Mouse (Mus musculus) MEL (cell line): ENCODE results near the gene Sri.

Source experiments
- BHLHE40 ChIP-seq: IDR thresholded peaks from 2 replicates; pipeline ENCODE4 v1.6.1; 2012; ENCODE audit warnings: low read depth, mild to moderate bottlenecking, inconsistent platforms, low read length, improper control_type of control experiment, borderline replicate concordance
- CTCF ChIP-seq, 3 experiments: IDR thresholded peaks in 2 of 3; conservative IDR thresholded peaks in 1 of 3; 2 replicates each; pipeline ENCODE4 v1.5.1; 2011 to 2012; ENCODE audit warnings: low read length in 3 of 3, low read depth in 2 of 3, mild to moderate bottlenecking in 2 of 3, improper control_type of control experiment in 1 of 3, inconsistent platforms in 1 of 3, mixed read lengths in 1 of 3, moderate library complexity in 1 of 3; ENCODE audit not compliant: control insufficient read depth in 1 of 3, insufficient read depth in 1 of 3, poor library complexity in 1 of 3, severe bottlenecking in 1 of 3
- MAFK ChIP-seq: IDR thresholded peaks from 2 replicates; pipeline ENCODE4 v1.6.1; 2011; ENCODE audit warnings: low read depth, mild to moderate bottlenecking, low read length, improper control_type of control experiment, borderline replicate concordance
- MAZ ChIP-seq: IDR thresholded peaks from 2 replicates; pipeline ENCODE4 v1.6.1; 2012; ENCODE audit warnings: low read depth, mild to moderate bottlenecking, inconsistent platforms, low read length, improper control_type of control experiment
- POLR2A ChIP-seq, 2 experiments: IDR thresholded peaks; 2 replicates each; pipeline ENCODE4 v1.6.1; 2011 to 2012; ENCODE audit warnings: low read length in 2 of 2, mild to moderate bottlenecking in 2 of 2, control low read depth in 1 of 2, improper control_type of control experiment in 1 of 2, low read depth in 1 of 2, moderate library complexity in 1 of 2; ENCODE audit not compliant: control insufficient read depth in 1 of 2, insufficient read depth in 1 of 2, poor library complexity in 1 of 2
- POLR2AphosphoS2 ChIP-seq: IDR thresholded peaks from 2 replicates; pipeline ENCODE4 v1.6.1; 2011; ENCODE audit warnings: low read length, improper control_type of control experiment
- POLR2AphosphoS5 ChIP-seq: IDR thresholded peaks from 2 replicates; pipeline ENCODE4 v1.6.1; 2012; ENCODE audit warnings: low read depth, borderline replicate concordance, mild to moderate bottlenecking, inconsistent platforms, low read length, moderate library complexity, mixed read lengths

DNA sequence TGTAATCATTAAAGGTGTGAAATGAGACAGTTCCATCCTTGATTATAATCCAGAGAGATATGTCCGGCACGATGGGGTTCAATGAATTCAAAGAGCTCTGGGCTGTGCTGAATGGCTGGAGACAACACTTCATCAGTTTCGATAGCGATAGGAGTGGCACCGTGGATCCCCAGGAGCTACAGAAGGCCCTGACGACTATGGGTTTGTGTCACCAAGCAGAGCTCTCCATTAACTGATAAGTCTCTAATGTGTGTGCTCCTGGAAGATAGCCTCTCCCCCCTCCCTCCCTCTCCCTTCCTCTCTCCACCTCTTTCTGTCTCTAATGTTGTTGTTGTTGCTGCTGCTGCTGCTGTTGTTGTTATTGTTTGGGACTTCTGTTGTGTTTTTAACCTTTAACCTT, 17.3 kb downstream of the Sri start:
- TF ChIP-seq POLR2A (IDR thresholded peaks at IDR 0.05; ENCODE audit: control insufficient read depth in 1 of 2, insufficient read depth in 1 of 2, low read depth in 1 of 2, low read length in 2 of 2, poor library complexity in 1 of 2): no peak
- TF ChIP-seq CTCF (IDR thresholded peaks at IDR 0.05 in 2 of 3, conservative IDR thresholded peaks at IDR 0.05 in 1 of 3; ENCODE audit: control insufficient read depth in 1 of 3, insufficient read depth in 1 of 3, low read depth in 2 of 3, low read length in 3 of 3, poor library complexity in 1 of 3, severe bottlenecking in 1 of 3): no peak
- TF ChIP-seq MAZ: no peak
- no peak for TF ChIP-seq MAFK
- TF ChIP-seq POLR2AphosphoS5: no peak
- TF ChIP-seq POLR2AphosphoS2: no peak
- no peak for TF ChIP-seq BHLHE40
